Mouse (Mus musculus) liver, postnatal 0 days (tissue): ENCODE results near the gene Gys1.

Experiments
- CTCF ChIP-seq: sonication (generic); IDR thresholded peaks from 2 replicates; pipeline ENCODE4 v1.5.1; 2016; ENCODE audit warnings: antibody characterized with exemption, low read depth
- EP300 ChIP-seq: IDR thresholded peaks from 2 replicates; pipeline ENCODE4 v1.6.1; 2016; ENCODE audit warnings: antibody characterized with exemption, low read depth, mild to moderate bottlenecking

- TF ChIP-seq CTCF = no peak
- no peak for TF ChIP-seq EP300
Observed at GRCm38 (mm10) chr7:45401521-45402085, 33.0 kb upstream of the Gys1 start.
